Mouse (Mus musculus) adrenal gland, adult 8-10 months (tissue): ENCODE measurements at regions not wholly inside any gene's neighbourhood (a gene's known extent, or its start where the extent isn't known, plus 50 kb on each side); places are given as distances from the start of the nearest gene placed in this dataset.

Experiments used
- DNase-seq: peaks from one replicate; pipeline ENCODE4 v3.0.0; 2022

DNA sequence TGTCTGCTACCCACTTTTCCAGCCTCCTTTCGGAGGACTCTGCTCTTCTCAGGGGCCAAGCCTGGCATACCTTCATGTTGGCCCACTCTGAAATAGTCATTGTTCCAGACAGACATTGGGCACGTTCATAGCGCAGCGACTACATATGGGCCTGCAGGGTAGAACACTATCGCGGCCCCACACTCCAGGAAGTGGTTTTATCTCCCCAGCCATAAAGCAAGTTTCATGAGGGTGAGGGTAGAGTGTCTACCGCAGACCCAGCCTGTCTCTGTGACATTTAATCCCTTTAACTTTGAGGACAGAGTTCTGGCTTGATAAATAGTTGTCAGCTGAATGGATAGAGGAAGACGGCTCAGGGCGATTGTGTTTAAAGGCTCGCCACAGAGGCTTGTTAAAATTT is 177.5 kb upstream of the Elac2 start:
- DNase-seq: no peak

DNA sequence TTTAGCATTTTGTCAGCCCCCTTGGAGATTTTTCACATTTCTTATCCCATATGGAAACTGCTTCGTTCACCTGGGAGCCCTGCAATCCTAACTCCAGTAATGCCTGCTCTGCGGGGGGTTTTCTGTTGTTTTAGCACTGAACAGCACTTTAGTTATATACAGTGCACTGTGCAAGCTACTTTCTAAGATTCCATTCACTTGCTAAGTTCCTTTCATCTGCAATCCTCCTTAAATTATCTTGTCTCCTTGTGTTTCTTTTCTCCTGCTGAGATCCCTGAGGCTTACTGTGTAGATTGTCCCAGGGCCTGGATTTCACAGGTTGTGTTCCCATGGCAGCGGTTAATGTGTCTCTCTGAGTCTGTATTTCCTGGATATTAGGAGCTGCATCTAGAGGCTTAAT is 173.3 kb upstream of the Elac2 start:
- DNase-seq: no peak

DNA sequence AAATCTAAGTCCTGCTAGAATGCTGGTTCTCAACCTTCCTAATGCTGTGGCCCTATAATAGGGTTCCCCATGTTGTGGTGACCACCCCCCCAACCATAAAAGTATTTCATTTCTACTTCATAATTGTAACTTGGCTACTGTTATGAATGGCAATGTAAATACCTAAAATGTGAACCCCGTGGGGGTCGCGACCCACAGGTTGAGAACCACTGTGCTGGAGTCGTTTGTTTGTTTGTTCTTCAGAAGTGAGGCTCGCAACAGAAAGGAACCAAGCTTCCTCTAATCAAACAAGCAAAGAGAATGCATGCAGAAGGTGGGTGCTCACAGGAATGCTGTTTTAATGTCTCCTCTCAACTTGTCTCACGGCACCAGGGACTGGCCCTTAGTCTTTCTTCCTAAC is 166.4 kb upstream of the Elac2 start:
- no peak for DNase-seq

- no peak for DNase-seq
These were observed 149.4 kb upstream of the Elac2 start for GRCm38 (mm10) chr11:64829429-64829828.

GRCm38 (mm10) chr11:64832453-64832852 is 146.4 kb upstream of the Elac2 start:
- no peak for DNase-seq

DNA sequence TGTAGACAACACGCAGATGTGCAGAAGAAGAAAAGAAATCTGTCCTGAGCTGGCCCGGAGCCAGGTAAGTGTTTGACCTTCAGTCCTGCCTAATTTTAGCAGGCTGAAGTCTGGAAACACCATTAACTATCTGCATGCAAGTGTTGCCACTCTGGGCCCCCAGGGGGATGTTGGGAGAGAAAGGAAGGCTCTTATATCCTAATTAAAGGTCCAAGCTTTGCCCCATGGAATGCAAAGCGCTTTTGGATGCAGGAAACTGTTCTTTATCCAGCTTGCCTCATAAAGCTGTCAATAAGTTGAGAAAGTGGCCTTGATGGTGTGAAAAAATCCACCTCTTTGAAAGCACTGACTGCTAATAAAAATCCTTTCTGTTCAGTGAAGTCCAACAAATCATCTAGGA is 145.1 kb upstream of the Elac2 start:
- DNase-seq: no peak

DNA sequence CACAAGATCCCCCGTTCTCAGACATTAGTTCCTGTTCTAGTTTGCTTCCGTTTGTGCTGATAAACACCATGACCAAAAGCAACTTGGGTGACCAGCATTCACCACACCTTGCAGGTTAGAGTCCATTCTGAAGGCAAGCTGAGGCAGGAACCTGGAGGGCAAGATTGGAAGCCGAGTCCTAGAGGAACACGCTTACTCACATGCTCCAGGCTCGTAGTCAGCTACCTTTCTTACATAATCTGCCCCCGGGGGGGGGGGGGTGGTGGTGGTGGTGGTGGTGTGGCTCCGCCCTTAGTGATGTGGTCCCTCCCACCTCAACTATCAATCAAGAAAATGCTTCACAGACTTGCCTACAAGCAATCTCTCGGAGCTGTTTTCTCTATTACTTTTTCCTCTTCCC is 142.1 kb upstream of the Elac2 start:
- no peak for DNase-seq

DNA sequence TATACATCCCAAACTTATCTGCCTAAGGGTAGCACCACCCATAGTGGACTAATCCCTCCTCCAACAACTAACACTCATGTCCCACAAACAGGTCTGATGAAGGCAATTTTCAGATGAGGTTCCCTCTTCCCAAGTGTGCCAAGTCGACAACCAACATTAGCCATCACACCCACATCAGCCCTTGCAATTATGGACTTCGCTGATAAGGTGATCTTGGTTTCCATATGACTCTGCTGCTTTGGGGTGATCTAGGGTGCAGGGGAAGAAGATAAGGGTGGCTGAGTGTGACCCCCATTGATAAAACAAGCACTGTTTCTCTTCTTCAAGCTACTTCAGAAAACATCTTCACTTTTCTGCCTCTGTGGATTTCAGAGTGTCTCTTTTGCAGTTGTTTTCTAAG is 137.7 kb upstream of the Elac2 start:
- DNase-seq: no peak

DNA sequence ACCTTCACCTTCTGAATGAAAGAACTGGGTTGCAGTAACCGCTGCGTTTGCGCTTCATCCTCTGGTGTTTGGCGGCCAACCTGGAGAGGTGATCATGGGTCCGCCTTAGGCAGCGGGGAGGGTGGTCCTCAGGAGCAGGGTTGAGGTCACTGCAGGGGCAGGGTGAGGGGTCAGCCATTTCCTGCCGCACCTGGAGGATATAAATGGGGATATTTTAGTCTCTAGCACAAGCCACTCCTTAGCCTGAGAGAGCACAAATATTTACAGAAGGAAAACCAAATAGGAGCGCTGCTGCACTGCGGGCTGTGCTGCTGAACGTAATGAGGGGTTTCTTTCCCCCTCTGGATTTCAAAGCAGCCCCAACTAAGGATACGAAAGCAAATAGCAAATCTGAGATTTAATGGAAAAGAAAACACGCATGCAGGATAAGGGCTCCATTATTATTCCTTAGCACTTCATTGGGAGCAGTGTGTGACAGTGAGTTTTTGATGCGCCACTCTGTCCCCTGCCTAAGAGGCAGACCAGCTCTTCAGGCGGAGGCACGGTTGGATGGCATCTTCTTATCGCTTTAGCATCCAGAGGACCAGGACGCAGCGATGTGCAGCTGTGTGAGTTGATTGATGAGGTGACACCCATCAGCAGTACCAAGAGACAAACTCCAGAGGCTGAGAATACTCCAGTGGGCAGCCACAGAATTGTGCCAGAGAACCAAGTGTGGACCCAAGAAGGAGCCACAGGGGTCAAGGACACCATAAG is 135.9 kb upstream of the Elac2 start:
- no peak for DNase-seq

- DNase-seq: no peak
These were observed 132.2 kb upstream of the Elac2 start for GRCm38 (mm10) chr11:64846577-64847147.

- DNase-seq: peak; percentile 2
These were observed 119.2 kb upstream of the Elac2 start for GRCm38 (mm10) chr11:64859636-64860035.

- DNase-seq: no peak
These were observed 98.2 kb upstream of the Elac2 start for GRCm38 (mm10) chr11:64880674-64881073.

- DNase-seq: no peak
These were observed 94.3 kb upstream of the Elac2 start for GRCm38 (mm10) chr11:64884518-64884917.

- DNase-seq: no peak
These were observed 89.4 kb upstream of the Elac2 start for GRCm38 (mm10) chr11:64889335-64890020.

DNA sequence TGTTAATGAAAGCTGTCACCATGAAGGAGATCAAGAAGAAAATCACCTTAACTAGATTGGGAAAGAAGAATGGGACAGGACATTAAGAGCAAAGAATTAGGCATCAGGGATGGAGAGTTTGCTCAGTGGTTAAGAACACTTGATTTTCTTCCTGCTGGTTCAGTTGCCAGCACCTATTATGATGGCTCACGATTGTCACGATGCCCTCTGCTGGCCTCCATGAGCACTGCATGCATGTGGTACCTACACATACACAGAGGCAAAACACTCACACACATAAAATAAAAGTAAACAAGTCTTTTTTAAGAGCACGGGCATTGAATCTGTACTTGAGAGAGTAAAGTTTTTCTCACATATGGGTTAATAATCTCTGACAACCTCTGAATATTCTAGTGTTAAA is 88.1 kb upstream of the Elac2 start:
- no peak for DNase-seq

DNA sequence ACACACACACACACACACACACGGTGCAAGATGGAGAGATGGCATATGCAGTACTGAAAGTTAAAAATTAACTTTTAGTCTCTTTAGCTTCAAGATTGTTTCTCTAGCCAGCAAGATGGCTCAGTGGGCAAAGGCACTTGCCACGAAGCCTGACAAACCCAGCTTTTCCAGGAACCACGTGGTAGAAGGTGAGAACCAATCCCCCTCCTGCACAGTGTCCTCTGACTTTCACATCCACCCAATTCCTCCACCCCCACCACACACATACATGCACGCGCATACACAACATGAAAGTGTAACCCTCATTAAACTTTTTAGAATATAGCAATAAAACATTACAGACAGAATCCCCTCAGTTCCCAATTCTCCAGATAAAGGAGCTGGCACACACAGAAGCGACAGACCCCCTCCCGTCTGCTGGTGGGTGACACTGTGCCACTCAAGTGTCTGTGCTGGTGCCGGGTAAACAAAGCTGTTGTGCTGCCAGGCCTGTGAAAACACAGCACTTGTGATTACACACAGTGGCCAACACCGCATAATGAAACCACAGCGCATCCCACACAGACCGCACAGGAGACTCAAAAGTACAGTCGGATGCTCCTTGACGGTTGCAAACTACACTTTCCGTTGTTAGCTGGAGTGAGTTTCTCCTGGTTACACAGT is 82.9 kb upstream of the Elac2 start:
- DNase-seq: no peak

DNA sequence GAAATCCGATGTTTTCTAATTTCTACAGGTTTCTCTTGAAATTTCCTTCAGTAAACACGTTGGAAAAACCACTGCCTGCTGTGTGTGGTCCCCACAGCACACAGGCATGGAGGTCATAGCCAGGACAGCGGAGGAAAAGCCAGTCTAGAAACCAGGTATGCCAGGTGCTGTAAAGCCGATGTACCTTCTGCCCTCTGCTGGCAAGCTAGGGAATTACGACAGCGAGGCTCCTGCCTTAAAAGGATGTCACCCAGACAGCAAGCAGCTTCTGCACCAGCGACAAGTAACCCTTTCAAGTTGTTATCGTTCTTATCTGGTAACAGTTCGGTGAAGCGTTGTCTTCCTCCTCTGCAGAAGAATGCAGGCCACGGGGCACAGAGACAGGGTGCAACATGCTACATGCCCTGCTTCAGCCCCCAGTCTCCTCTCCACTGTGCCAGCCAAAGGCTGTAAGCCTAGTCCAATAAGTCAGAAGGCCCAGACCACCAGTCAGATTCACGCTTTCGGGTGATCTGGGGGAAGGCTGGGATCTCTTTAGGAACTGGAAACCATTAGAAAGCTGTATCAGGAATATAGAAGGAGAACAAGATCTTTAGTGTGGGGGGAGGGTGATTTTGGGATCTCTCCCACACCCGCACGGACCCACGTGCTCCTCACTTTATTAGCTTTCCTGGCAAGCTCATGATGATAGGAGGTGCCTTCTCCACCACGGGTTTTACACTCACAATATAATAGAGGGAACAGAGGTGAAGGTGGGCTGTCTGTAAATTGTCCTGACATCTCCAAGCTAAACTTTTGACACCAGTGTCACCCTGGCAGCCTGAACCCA is 79.9 kb upstream of the Elac2 start:
- peak; percentile 14 for DNase-seq

- no peak for DNase-seq
These were observed 79.1 kb upstream of the Elac2 start for GRCm38 (mm10) chr11:64899587-64900278.

GRCm38 (mm10) chr11:64916783-64917182 is 62.1 kb upstream of the Elac2 start:
- no peak for DNase-seq

DNA sequence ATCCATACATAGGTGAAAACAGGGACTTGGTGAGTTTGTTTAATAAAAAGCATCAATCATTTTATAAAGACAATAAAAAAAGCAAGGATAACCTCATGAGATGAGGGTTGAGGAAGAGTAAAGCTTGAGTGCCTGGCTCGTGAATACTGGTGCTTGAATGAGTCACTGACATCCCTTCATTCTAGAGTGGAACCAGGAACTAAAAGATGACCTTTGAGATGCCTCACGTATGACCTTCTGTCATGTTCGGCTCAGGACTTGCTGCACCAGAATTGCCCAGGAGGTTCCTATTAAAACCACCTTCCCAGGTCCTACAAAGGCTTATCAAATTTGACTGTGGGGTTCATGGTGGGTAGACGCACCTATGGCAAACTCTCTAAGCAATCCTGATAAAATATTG is 61.5 kb upstream of the Elac2 start:
- no peak for DNase-seq

DNA sequence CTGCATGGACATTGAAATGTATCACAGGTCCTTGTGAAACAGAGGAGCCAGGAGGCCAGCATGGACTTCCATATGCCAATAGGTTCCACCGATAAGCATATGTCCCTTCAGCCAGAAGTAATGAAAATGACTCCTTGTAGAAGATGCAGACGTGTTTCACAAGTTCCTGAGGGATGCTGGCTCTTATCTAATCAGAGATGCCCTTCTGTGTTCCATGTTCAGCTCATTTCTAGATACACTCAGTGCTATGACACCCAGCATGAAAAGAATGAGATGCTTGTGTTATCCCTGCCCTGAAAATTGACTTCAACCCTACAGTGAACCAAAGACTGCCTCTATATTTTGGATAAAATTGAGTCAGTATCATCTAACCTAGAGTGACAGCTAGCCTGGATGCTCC is 53.8 kb upstream of the Elac2 start:
- no peak for DNase-seq

- no peak for DNase-seq
These were observed 52.9 kb upstream of the Elac2 start for GRCm38 (mm10) chr11:64925970-64926369.
